Mouse (Mus musculus): ENCODE measurements around the gene Pde10a.

DNA sequence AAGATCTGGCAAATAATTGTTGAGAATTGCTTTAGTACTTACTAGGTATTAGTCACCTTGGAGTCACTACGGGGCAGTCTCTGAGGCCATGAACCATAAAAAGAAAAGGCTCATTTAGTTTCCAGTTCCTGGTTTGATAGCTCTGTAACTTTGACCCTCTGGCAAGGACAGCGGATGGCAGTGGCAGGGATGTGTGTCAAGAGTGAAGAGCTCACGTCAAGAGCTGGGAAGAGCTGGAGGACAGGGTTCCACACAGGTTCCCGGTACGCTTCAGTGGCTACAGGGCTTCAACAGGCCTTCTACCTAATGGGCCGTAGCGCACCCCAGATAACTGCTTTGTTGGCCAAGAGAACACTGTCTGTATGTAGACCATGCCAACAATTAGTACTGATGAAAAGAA is 374.0 kb downstream of the Pde10a start:
- no peak for TF ChIP-seq CTCF (IDR thresholded peaks at IDR 0.05; ENCODE audit: low read depth, low read length)
- no peak for TF ChIP-seq POLR2A (IDR thresholded peaks at IDR 0.05; ENCODE audit: borderline replicate concordance, low read depth, low read length)
